In the genomic region with DNA sequence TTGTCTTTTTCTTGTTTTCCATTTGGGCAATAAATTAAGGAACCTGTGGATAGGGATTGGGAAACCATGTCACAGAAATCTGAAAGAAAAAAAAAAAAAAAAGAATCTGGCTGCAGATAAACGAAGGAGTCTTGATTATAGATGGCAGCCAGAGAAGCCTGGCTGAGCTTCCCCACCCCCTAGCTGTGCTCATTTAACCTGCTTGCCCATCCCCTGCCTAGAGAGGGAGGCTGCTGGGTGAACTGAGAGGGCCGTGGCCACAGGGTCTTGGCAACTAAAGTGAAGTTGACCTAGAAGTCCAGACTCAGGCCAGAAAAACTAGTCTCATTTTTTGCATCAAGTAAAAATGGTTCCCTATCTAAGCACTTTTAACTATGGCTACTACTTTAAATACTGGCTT, we compare ENCODE assay signal across 8 mouse cellular contexts. TPM values are rescaled to one million over a fixed set of nuclear protein-coding genes. Genes with fewer than 3 reads are reported as not detected.
A peak's percentile ranks its signal among the peaks of the same experiment; 100 is the strongest.
DNase-seq lines count a peak whose midpoint lies in the region; ATAC-seq and TF ChIP-seq lines count a peak whose summit lies in the region.

No protein-coding gene starts in this region.

- no peak for ATAC-seq in lung, embryonic 14.5 days (ENCODE audit: insufficient read depth)
- ATAC-seq in forebrain, postnatal 0 days, result no peak
- ATAC-seq in neural tube, embryonic 15.5 days (ENCODE audit: low FRiP score), result no peak

- peak overlapping the region; percentile 99 for H3K4me2 ChIP-seq in lung, embryonic 14.5 days
- peak overlapping the region; percentile 91 for H3K4me2 ChIP-seq in forebrain, postnatal 0 days (ENCODE audit: low read depth)
- peak overlapping the region; percentile 97 for H3K4me2 ChIP-seq in neural tube, embryonic 15.5 days

- peak; percentile 46 for DNase-seq in lung, embryonic 14.5 days
- DNase-seq in lung, adult 18-20 months, result no peak
- DNase-seq in brain, adult 2 months (ENCODE audit: low read depth, low spot score), result peak; percentile 58
- no peak for DNase-seq in forebrain, postnatal 0 days
- peak; percentile 43 for DNase-seq in limb, embryonic 10.5 days (ENCODE audit: low spot score)
- no peak for DNase-seq in natural killer cell, adult 2 months (ENCODE audit: low spot score in 2 of 2)
- no peak for DNase-seq in adrenal gland, adult 2 months

- no peak for TF ChIP-seq CTCF in lung, embryonic 14.5 days (IDR thresholded peaks at IDR 0.05; ENCODE audit: low read depth)
- TF ChIP-seq CTCF in forebrain, postnatal 0 days (IDR thresholded peaks at IDR 0.05; ENCODE audit: low read depth), result no peak

- no peaks in the 10 kb centered on the region for H3K9me3 ChIP-seq in lung, embryonic 14.5 days (ENCODE audit: low read depth, low read length)
- H3K9me3 ChIP-seq in forebrain, postnatal 0 days (ENCODE audit: low read length), result no peaks in the 10 kb centered on the region
- H3K9me3 ChIP-seq in limb, embryonic 10.5 days (replicated peaks), result no peaks in the 10 kb centered on the region
- no peaks in the 10 kb centered on the region for H3K9me3 ChIP-seq in neural tube, embryonic 15.5 days (replicated peaks)

- no peaks in the 10 kb centered on the region for H3K27me3 ChIP-seq in lung, embryonic 14.5 days (ENCODE audit: insufficient read depth, low read length)
- no peaks in the 10 kb centered on the region for H3K27me3 ChIP-seq in forebrain, postnatal 0 days (ENCODE audit: insufficient read depth, low read length)
- no peaks in the 10 kb centered on the region for H3K27me3 ChIP-seq in limb, embryonic 10.5 days (ENCODE audit: low read depth, poor library complexity, severe bottlenecking)
- no peaks in the 10 kb centered on the region for H3K27me3 ChIP-seq in neural tube, embryonic 15.5 days (replicated peaks)

- H3K27ac ChIP-seq in lung, embryonic 14.5 days (ENCODE audit: low read depth), result peak overlapping the region; percentile 98
- peak overlapping the region; percentile 97 for H3K27ac ChIP-seq in forebrain, postnatal 0 days (ENCODE audit: low read depth, low read length)
- peak overlapping the region; percentile 93 for H3K27ac ChIP-seq in limb, embryonic 10.5 days
- peak overlapping the region; percentile 98 for H3K27ac ChIP-seq in neural tube, embryonic 15.5 days (replicated peaks)

- peak overlapping the region; percentile 65 for H3K4me3 ChIP-seq in lung, embryonic 14.5 days (ENCODE audit: low read depth, low read length)
- H3K4me3 ChIP-seq in forebrain, postnatal 0 days (ENCODE audit: low read depth, low read length), result peak overlapping the region; percentile 67
- H3K4me3 ChIP-seq in limb, embryonic 10.5 days, result peak overlapping the region; percentile 74
- peak overlapping the region; percentile 70 for H3K4me3 ChIP-seq in neural tube, embryonic 15.5 days (replicated peaks)

- H3K36me3 ChIP-seq in lung, embryonic 14.5 days (ENCODE audit: insufficient read depth), result peaks cover 55% of the 10 kb centered on the region
- H3K36me3 ChIP-seq in forebrain, postnatal 0 days (ENCODE audit: insufficient read depth), result peaks cover 39% of the 10 kb centered on the region
- peaks cover 68% of the 10 kb centered on the region for H3K36me3 ChIP-seq in limb, embryonic 10.5 days
- peaks cover 42% of the 10 kb centered on the region for H3K36me3 ChIP-seq in neural tube, embryonic 15.5 days

- WGBS in lung, embryonic 14.5 days, result 2% methylated on average over 2 of the region's 2 CpGs
- 0% methylated on average over 2 of the region's 2 CpGs for WGBS in forebrain, postnatal 0 days
- 1% methylated on average over 2 of the region's 2 CpGs for WGBS in limb, embryonic 10.5 days
- 0% methylated on average over 2 of the region's 2 CpGs for WGBS in neural tube, embryonic 15.5 days

- H3K4me1 ChIP-seq in lung, embryonic 14.5 days (ENCODE audit: insufficient read depth), result no peaks in the 10 kb centered on the region
- H3K4me1 ChIP-seq in forebrain, postnatal 0 days (ENCODE audit: insufficient read depth), result peaks cover 12% of the 10 kb centered on the region
- peaks cover 33% of the 10 kb centered on the region for H3K4me1 ChIP-seq in limb, embryonic 10.5 days
- H3K4me1 ChIP-seq in neural tube, embryonic 15.5 days, result peaks cover 31% of the 10 kb centered on the region

- peak overlapping the region; percentile 79 for H3K9ac ChIP-seq in lung, embryonic 14.5 days
- peak overlapping the region; percentile 47 for H3K9ac ChIP-seq in forebrain, postnatal 0 days
- peak overlapping the region; percentile 56 for H3K9ac ChIP-seq in neural tube, embryonic 15.5 days (replicated peaks)

RNA-seq across cellular contexts. Expression of gene Fbxl22, which starts 3.4 kb away (rescaled TPM):
- 6.1 and 7.2 TPM in 2 replicates for polyA plus RNA-seq in lung, embryonic 14.5 days (2014; fragmentation: Nextera tagmentation; extraction: Ambion mirVana)
- 0.29 and 0.31 TPM in 2 replicates for total RNA-seq in forebrain, postnatal 0 days (2014; rRNA removed)
- 0.29 and 0.48 TPM in 2 replicates for polyA plus RNA-seq in forebrain, postnatal 0 days (2015; fragmentation: Nextera tagmentation; extraction: Ambion mirVana)
- 1.2 and 1.3 TPM in 2 replicates for polyA plus RNA-seq in limb, embryonic 10.5 days (2016; fragmentation: Nextera tagmentation; extraction: Ambion mirVana)
- polyA plus RNA-seq in neural tube, embryonic 15.5 days (2015; fragmentation: Nextera tagmentation; extraction: Ambion mirVana), result 1.4 and 2.9 TPM in 2 replicates
- under 1 TPM; 0.52 to 0.75 TPM for total RNA-seq in adrenal gland, adult 2 months (2021)
- polyA plus RNA-seq in adrenal gland, adult 2 months (2012; rRNA removed), result 1.8 and 2.7 TPM in 2 replicates

Comparison
In these comparisons a context has a peak if more than half of its experiments do, and no peak if none do; other contexts are left out.
1. DNase-seq: peak in lung, embryonic 14.5 days (single experiment), brain, adult 2 months (single experiment) and limb, embryonic 10.5 days (single experiment); none in lung, adult 18-20 months (0 of 2), forebrain, postnatal 0 days (single experiment), natural killer cell, adult 2 months (0 of 2) and adrenal gland, adult 2 months (single experiment).
2. Peak in every context shown above with its lines, with median percentiles within 50 percentile points of each other: H3K27ac ChIP-seq, H3K4me2 ChIP-seq, H3K4me3 ChIP-seq and H3K9ac ChIP-seq.